ENCODE assay signal across 9 mouse cellular contexts in genomic region chr16:96151551-96151950, GRCm38 (mm10). TPM values are rescaled to one million over a fixed set of nuclear protein-coding genes. Genes with fewer than 3 reads are reported as not detected.
DNase-seq lines count a peak whose midpoint lies in the region; ATAC-seq and TF ChIP-seq lines count a peak whose summit lies in the region.
"Had no signal": no experiment of that assay in that cellular context is flagged by ENCODE, and none has a peak within 500 bp of the region (broad histone marks: within the 10 kb centered on the region; RNA-seq: fewer than 3 reads in every experiment).

No protein-coding gene starts in this region.

- WGBS in heart, embryonic 13.5 days: 14% methylated on average over 9 of the region's 9 CpGs
- whole genome bisulfite sequencing in kidney, embryonic 16.5 days: 20% methylated on average over 9 of the region's 9 CpGs
- WGBS in liver, postnatal 0 days (ENCODE audit: insufficient replicate concordance): 23% methylated on average over 9 of the region's 9 CpGs
- 23% methylated on average over 9 of the region's 9 CpGs for WGBS in olfactory bulb, adult 2 months

- no peak overlapping the region for H3K4me3 ChIP-seq in embryonic fibroblast, embryonic 13.5 days (ENCODE audit: insufficient read depth, low read length)
- H3K4me3 ChIP-seq in heart, embryonic 13.5 days: no peak overlapping the region
- no peak overlapping the region for H3K4me3 ChIP-seq in kidney, embryonic 16.5 days (ENCODE audit: low read length)
- H3K4me3 ChIP-seq in liver, postnatal 0 days (ENCODE audit: low read depth, low read length): no peak overlapping the region
- no peak overlapping the region for H3K4me3 ChIP-seq in olfactory bulb, adult 2 months (ENCODE audit: insufficient read depth, low read depth, low read length)
- H3K4me3 ChIP-seq: embryonic facial prominence, embryonic 13.5 days had no signal

- TF ChIP-seq EP300 in liver, postnatal 0 days (IDR thresholded peaks at IDR 0.05; ENCODE audit: low read depth): no peak

- H3K9me3 ChIP-seq in heart, embryonic 13.5 days: no peaks in the 10 kb centered on the region
- no peaks in the 10 kb centered on the region for H3K9me3 ChIP-seq in kidney, embryonic 16.5 days (ENCODE audit: low read length)
- no peaks in the 10 kb centered on the region for H3K9me3 ChIP-seq in liver, postnatal 0 days (ENCODE audit: low read length)
- H3K9me3 ChIP-seq: embryonic facial prominence, embryonic 13.5 days had no signal

- peaks cover 22% of the 10 kb centered on the region for H3K4me1 ChIP-seq in embryonic fibroblast, embryonic 13.5 days (ENCODE audit: control insufficient read depth, insufficient read depth, low read length)
- peaks cover 47% of the 10 kb centered on the region for H3K4me1 ChIP-seq in heart, embryonic 13.5 days
- H3K4me1 ChIP-seq in kidney, embryonic 16.5 days (ENCODE audit: insufficient read depth, low read length): peaks cover 11% of the 10 kb centered on the region
- H3K4me1 ChIP-seq in liver, postnatal 0 days (ENCODE audit: insufficient read depth): no peaks in the 10 kb centered on the region
- peaks cover 47% of the 10 kb centered on the region for H3K4me1 ChIP-seq in olfactory bulb, adult 2 months (ENCODE audit: control insufficient read depth, insufficient read depth, low read length)

- no peak for TF ChIP-seq POLR2A in embryonic fibroblast, embryonic 13.5 days (IDR thresholded peaks at IDR 0.05; ENCODE audit: low read depth, low read length)
- no peak for TF ChIP-seq POLR2A in olfactory bulb, adult 2 months (IDR thresholded peaks at IDR 0.05; ENCODE audit: insufficient read depth, low read depth, low read length)

- peak; percentile 63 for DNase-seq in CD4-positive helper T cell, adult 2 months (ENCODE audit: low read depth, low spot score)
- DNase-seq in adrenal gland, postnatal 25 days: peak; percentile 86
- peak; percentile 83 for DNase-seq in liver, postnatal 0 days
- DNase-seq in thymus, adult 18-20 months: peak; percentile 43 to 49

- peaks cover 45% of the 10 kb centered on the region for H3K36me3 ChIP-seq in heart, embryonic 13.5 days
- H3K36me3 ChIP-seq in kidney, embryonic 16.5 days (ENCODE audit: insufficient read depth, low read length): peaks cover 15% of the 10 kb centered on the region
- H3K36me3 ChIP-seq in liver, postnatal 0 days (replicated peaks; ENCODE audit: insufficient read depth, low read length): no peaks in the 10 kb centered on the region

- no peaks in the 10 kb centered on the region for H3K27me3 ChIP-seq in heart, embryonic 13.5 days (replicated peaks)
- no peaks in the 10 kb centered on the region for H3K27me3 ChIP-seq in kidney, embryonic 16.5 days (ENCODE audit: insufficient read depth, low read length)
- no peaks in the 10 kb centered on the region for H3K27me3 ChIP-seq in liver, postnatal 0 days (ENCODE audit: insufficient read depth, low read length)
- H3K27me3 ChIP-seq: embryonic facial prominence, embryonic 13.5 days had no signal

- no peak overlapping the region for H3K4me2 ChIP-seq in heart, embryonic 13.5 days
- no peak overlapping the region for H3K4me2 ChIP-seq in kidney, embryonic 16.5 days (replicated peaks; ENCODE audit: low read depth, low read length)
- no peak overlapping the region for H3K4me2 ChIP-seq in liver, postnatal 0 days (ENCODE audit: low read depth, low read length)
- H3K4me2 ChIP-seq: embryonic facial prominence, embryonic 13.5 days had no signal

- peak overlapping the region; percentile 69; the same call in 1 of the 2 replicates for H3K9ac ChIP-seq in heart, embryonic 13.5 days
- no peak overlapping the region for H3K9ac ChIP-seq in kidney, embryonic 16.5 days (replicated peaks; ENCODE audit: low read length)
- no peak overlapping the region for H3K9ac ChIP-seq in liver, postnatal 0 days (replicated peaks)
- H3K9ac ChIP-seq: embryonic facial prominence, embryonic 13.5 days had no signal

- peak overlapping the region; percentile 86 for H3K27ac ChIP-seq in embryonic fibroblast, embryonic 13.5 days (ENCODE audit: insufficient read depth, low read length)
- peak overlapping the region; percentile 69 for H3K27ac ChIP-seq in heart, embryonic 13.5 days (replicated peaks)
- no peak overlapping the region for H3K27ac ChIP-seq in kidney, embryonic 16.5 days (ENCODE audit: low read length)
- no peak overlapping the region for H3K27ac ChIP-seq in liver, postnatal 0 days (ENCODE audit: low read depth)
- no peak overlapping the region for H3K27ac ChIP-seq in olfactory bulb, adult 2 months (ENCODE audit: insufficient read depth, low read depth, low read length)
- H3K27ac ChIP-seq: embryonic facial prominence, embryonic 13.5 days had no signal

- no peak for ATAC-seq in heart, embryonic 13.5 days (ENCODE audit: extremely low read depth, insufficient number of reproducible peaks, low FRiP score, low TSS enrichment)
- ATAC-seq in kidney, embryonic 16.5 days (ENCODE audit: low FRiP score, low TSS enrichment): peak; percentile 46; the same call in 1 of the 2 replicates
- ATAC-seq in liver, postnatal 0 days: peak; percentile 67

- peak; percentile 90 for TF ChIP-seq CTCF in embryonic fibroblast, embryonic 13.5 days (IDR thresholded peaks at IDR 0.05; ENCODE audit: borderline replicate concordance, insufficient read depth, low read length)
- peak; percentile 92 for TF ChIP-seq CTCF in liver, postnatal 0 days (IDR thresholded peaks at IDR 0.05; ENCODE audit: low read depth)
- peak; percentile 88 for TF ChIP-seq CTCF in olfactory bulb, adult 2 months (IDR thresholded peaks at IDR 0.05; ENCODE audit: insufficient read depth, low read depth, low read length)

RNA-seq across cellular contexts. Expression of gene Wrb, which starts 6.3 kb away (rescaled TPM):
- 23.5 and 38.5 TPM in 2 replicates for total RNA-seq in adrenal gland, postnatal 25 days (2021)
- polyA plus RNA-seq in embryonic fibroblast, embryonic 13.5 days (2011; ENCODE audit: insufficient read length, low read depth, missing spikeins): 28.5 and 35.2 TPM in 2 replicates
- polyA plus RNA-seq in heart, embryonic 13.5 days (2015; fragmentation: Nextera tagmentation; extraction: Ambion mirVana): 64.6 and 71.2 TPM in 2 replicates
- polyA plus RNA-seq in kidney, embryonic 16.5 days (2015; fragmentation: Nextera tagmentation; extraction: Ambion mirVana): 70.1 and 75.2 TPM in 2 replicates
- polyA plus RNA-seq in liver, postnatal 0 days (2015; fragmentation: Nextera tagmentation; extraction: Ambion mirVana): 5.5 and 6.1 TPM in 2 replicates
- polyA plus RNA-seq in olfactory bulb, adult 2 months (2012; ENCODE audit: insufficient read depth, insufficient read length, low replicate concordance, missing spikeins): not detected in 2 replicates

RNA-seq across cellular contexts. Expression of gene Hmgn1, which starts 24.0 kb away (rescaled TPM):
- total RNA-seq in adrenal gland, postnatal 25 days (2021): 234 and 254 TPM in 2 replicates
- polyA plus RNA-seq in embryonic fibroblast, embryonic 13.5 days (2011; ENCODE audit: insufficient read length, low read depth, missing spikeins): 261 and 299 TPM in 2 replicates
- 348 and 374 TPM in 2 replicates for polyA plus RNA-seq in heart, embryonic 13.5 days (2015; fragmentation: Nextera tagmentation; extraction: Ambion mirVana)
- polyA plus RNA-seq in kidney, embryonic 16.5 days (2015; fragmentation: Nextera tagmentation; extraction: Ambion mirVana): 609 and 649 TPM in 2 replicates
- polyA plus RNA-seq in liver, postnatal 0 days (2015; fragmentation: Nextera tagmentation; extraction: Ambion mirVana): 109 and 113 TPM in 2 replicates
- polyA plus RNA-seq in olfactory bulb, adult 2 months (2012; ENCODE audit: insufficient read depth, insufficient read length, low replicate concordance, missing spikeins): not detected in 2 replicates

RNA-seq across cellular contexts. Expression of gene Lca5l, which starts 40.5 kb away (rescaled TPM):
- 3.0 and 3.6 TPM in 2 replicates for total RNA-seq in adrenal gland, postnatal 25 days (2021)
- 1.1 and 1.4 TPM in 2 replicates for polyA plus RNA-seq in embryonic fibroblast, embryonic 13.5 days (2011; ENCODE audit: insufficient read length, low read depth, missing spikeins)
- polyA plus RNA-seq in heart, embryonic 13.5 days (2015; fragmentation: Nextera tagmentation; extraction: Ambion mirVana): 1.2 and 1.6 TPM in 2 replicates
- 0.94 and 1.0 TPM in 2 replicates for polyA plus RNA-seq in kidney, embryonic 16.5 days (2015; fragmentation: Nextera tagmentation; extraction: Ambion mirVana)
- 0.06 and 0.07 TPM in 2 replicates for polyA plus RNA-seq in liver, postnatal 0 days (2015; fragmentation: Nextera tagmentation; extraction: Ambion mirVana)
- polyA plus RNA-seq in olfactory bulb, adult 2 months (2012; ENCODE audit: insufficient read depth, insufficient read length, low replicate concordance, missing spikeins): not detected in 2 replicates

RNA-seq across cellular contexts. Expression of gene Sh3bgr, which starts 48.7 kb away (rescaled TPM):
- total RNA-seq in adrenal gland, postnatal 25 days (2021): 24.7 and 28.6 TPM in 2 replicates
- 6.3 and 6.9 TPM in 2 replicates for polyA plus RNA-seq in embryonic fibroblast, embryonic 13.5 days (2011; ENCODE audit: insufficient read length, low read depth, missing spikeins)
- 520 and 554 TPM in 2 replicates for polyA plus RNA-seq in heart, embryonic 13.5 days (2015; fragmentation: Nextera tagmentation; extraction: Ambion mirVana)
- polyA plus RNA-seq in kidney, embryonic 16.5 days (2015; fragmentation: Nextera tagmentation; extraction: Ambion mirVana): 5.3 and 9.4 TPM in 2 replicates
- polyA plus RNA-seq in liver, postnatal 0 days (2015; fragmentation: Nextera tagmentation; extraction: Ambion mirVana): 1.9 TPM in 1 of 2 replicates, not detected in the other
- polyA plus RNA-seq in olfactory bulb, adult 2 months (2012; ENCODE audit: insufficient read depth, insufficient read length, low replicate concordance, missing spikeins): not detected in 2 replicates

Comparison
In these comparisons a context has a peak if more than half of its experiments do, and no peak if none do; other contexts are left out.
1. H3K27ac ChIP-seq: peak in embryonic fibroblast, embryonic 13.5 days (single experiment) and heart, embryonic 13.5 days (single experiment); none in kidney, embryonic 16.5 days (single experiment), liver, postnatal 0 days (single experiment) and olfactory bulb, adult 2 months (single experiment).
2. Peak in every context shown above with its lines, with median percentiles within 50 percentile points of each other: DNase-seq and CTCF ChIP-seq.